14 mouse cellular contexts compared by ENCODE assay signal in the genomic region with DNA sequence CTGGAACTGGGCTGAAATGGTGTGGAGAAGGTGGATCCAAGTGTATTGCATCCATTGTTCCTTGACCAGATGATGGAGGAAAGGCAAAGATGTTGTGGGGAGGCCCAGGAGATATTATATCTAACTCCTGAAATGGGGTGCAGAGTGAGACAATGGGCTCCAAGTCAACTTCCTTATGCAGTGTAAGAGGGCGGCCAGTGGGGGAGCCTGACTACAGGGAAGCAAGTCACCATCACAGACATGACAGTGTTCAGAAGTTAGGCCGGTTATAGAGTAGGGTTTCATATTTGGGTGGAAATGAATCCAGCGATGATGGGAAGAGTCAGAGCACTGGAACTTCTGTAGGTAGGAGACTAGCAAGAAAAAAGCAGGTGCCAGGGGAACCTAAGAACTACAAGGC.
A peak's percentile ranks its signal among the peaks of the same experiment; 100 is the strongest.
DNase-seq lines count a peak whose midpoint lies in the region; ATAC-seq and TF ChIP-seq lines count a peak whose summit lies in the region.
"Had no signal": no experiment of that assay in that cellular context is flagged by ENCODE, and none has a peak within 500 bp of the region (broad histone marks: within the 10 kb centered on the region; RNA-seq: fewer than 3 reads in every experiment).

No protein-coding gene starts in this region.

- WGBS in midbrain, embryonic 11.5 days, result 79% methylated on average over 3 of the region's 3 CpGs
- 81% methylated on average over 3 of the region's 3 CpGs for WGBS in midbrain, embryonic 15.5 days
- 71% methylated on average over 3 of the region's 3 CpGs for WGBS in bone marrow, adult 2 months

- DNase-seq in kidney, postnatal 14 days, result peak; percentile 6
- DNase-seq in kidney, adult 18-20 months, result no peak
- no peak for DNase-seq in midbrain, embryonic 11.5 days (ENCODE audit: low spot score, missing footprints)
- DNase-seq in cerebellum, adult 8-10 months, result no peak
- DNase-seq: cerebellum, adult 2 months; embryo, embryonic 11 days had no signal

- H3K27me3 ChIP-seq in midbrain, embryonic 11.5 days (ENCODE audit: control insufficient read depth, insufficient read depth, low read length), result no peaks in the 10 kb centered on the region
- H3K27me3 ChIP-seq in midbrain, embryonic 15.5 days (replicated peaks), result no peaks in the 10 kb centered on the region
- H3K27me3 ChIP-seq: forebrain, embryonic 13.5 days had no signal

- H3K36me3 ChIP-seq in midbrain, embryonic 11.5 days (ENCODE audit: control insufficient read depth, insufficient read depth, low read length), result no peaks in the 10 kb centered on the region
- no peaks in the 10 kb centered on the region for H3K36me3 ChIP-seq in midbrain, embryonic 15.5 days (replicated peaks)

- 0 out of 2 replicates have a peak, but pooled peaks have one; percentile 42 for ATAC-seq in midbrain, embryonic 11.5 days (ENCODE audit: low FRiP score)
- ATAC-seq in midbrain, embryonic 15.5 days (replicated peaks), result no peak
- no peak for ATAC-seq in erythroblast, adult 5-6 weeks (replicated peaks; ENCODE audit: low FRiP score, poor library complexity, severe bottlenecking)
- ATAC-seq: forebrain, embryonic 13.5 days; midbrain, embryonic 16.5 days had no signal

- H3K9me3 ChIP-seq in midbrain, embryonic 11.5 days (ENCODE audit: control insufficient read depth, low read length), result no peaks in the 10 kb centered on the region
- no peaks in the 10 kb centered on the region for H3K9me3 ChIP-seq in midbrain, embryonic 15.5 days
- H3K9me3 ChIP-seq: forebrain, embryonic 13.5 days had no signal

- TF ChIP-seq CTCF in bone marrow, adult 2 months (IDR thresholded peaks at IDR 0.05; ENCODE audit: control insufficient read depth, insufficient read depth, low read length), result 0 out of 2 replicates have a peak, but pooled peaks have one; percentile 7

- H3K27ac ChIP-seq in midbrain, embryonic 11.5 days (ENCODE audit: low read depth, low read length), result no peak overlapping the region
- no peak overlapping the region for H3K27ac ChIP-seq in midbrain, embryonic 15.5 days
- no peak overlapping the region for H3K27ac ChIP-seq in bone marrow, adult 2 months (ENCODE audit: control insufficient read depth, insufficient read depth, low read depth, low read length, poor library complexity)
- H3K27ac ChIP-seq: forebrain, embryonic 13.5 days; hindbrain, embryonic 14.5 days; macrophage had no signal

- TF ChIP-seq POLR2A in bone marrow, adult 2 months (IDR thresholded peaks at IDR 0.05; ENCODE audit: borderline replicate concordance, control insufficient read depth, low read depth, low read length), result no peak

- no peaks in the 10 kb centered on the region for H3K4me1 ChIP-seq in midbrain, embryonic 11.5 days (ENCODE audit: control insufficient read depth, insufficient read depth, low read length)
- no peaks in the 10 kb centered on the region for H3K4me1 ChIP-seq in midbrain, embryonic 15.5 days
- H3K4me1 ChIP-seq in bone marrow, adult 2 months (ENCODE audit: control insufficient read depth, insufficient read depth, low read length), result no peaks in the 10 kb centered on the region

- no peak overlapping the region for H3K9ac ChIP-seq in midbrain, embryonic 11.5 days (ENCODE audit: low read length)
- no peak overlapping the region for H3K9ac ChIP-seq in midbrain, embryonic 15.5 days
- H3K9ac ChIP-seq: forebrain, embryonic 13.5 days; hindbrain, embryonic 14.5 days had no signal

- no peak overlapping the region for H3K4me3 ChIP-seq in midbrain, embryonic 11.5 days (ENCODE audit: low read depth, low read length)
- no peak overlapping the region for H3K4me3 ChIP-seq in midbrain, embryonic 15.5 days
- H3K4me3 ChIP-seq in bone marrow, adult 2 months (replicated peaks; ENCODE audit: control insufficient read depth, low read depth, low read length), result no peak overlapping the region
- H3K4me3 ChIP-seq: forebrain, embryonic 13.5 days had no signal

- no peak overlapping the region for H3K4me2 ChIP-seq in midbrain, embryonic 11.5 days
- no peak overlapping the region for H3K4me2 ChIP-seq in midbrain, embryonic 15.5 days
- H3K4me2 ChIP-seq: forebrain, embryonic 13.5 days; hindbrain, embryonic 14.5 days; liver, embryonic 11.5 days had no signal
